Mouse (Mus musculus) cerebellum, postnatal 14 days (tissue): ENCODE measurements around the gene Zfp637.
"Not testable (repeated sequence)": the region's sequence is repeated elsewhere in the genome, so short reads cannot be mapped to it uniquely, and the experiment has no call there.

Source experiments
- DNase-seq, 2 experiments: peaks; one replicate each; pipeline ENCODE4 v3.0.0; 2021; ENCODE audit warnings: mixed read lengths in 2 of 2

Zfp637 gene

GRCm38 (mm10) chr6:117840686-117841510, at the start of gene Zfp637:
TSS of gene Zfp637 (plus strand) at chr6:117841180.
- DNase-seq: peak; percentile 96

GRCm38 (mm10) chr6:117795251-117795650, 45.7 kb upstream of the Zfp637 start:
- no peak for DNase-seq

- no peak for DNase-seq
Measured at GRCm38 (mm10) chr6:117800824-117801223, 40.2 kb upstream of the Zfp637 start.

- peak; percentile 79 to 83 for DNase-seq
Measured at GRCm38 (mm10) chr6:117801801-117802200, 39.2 kb upstream of the Zfp637 start.

GRCm38 (mm10) chr6:117807756-117808155, 33.2 kb upstream of the Zfp637 start:
- peak; percentile 32 to 62 for DNase-seq

- no peak for DNase-seq
Measured at GRCm38 (mm10) chr6:117809816-117810215, 31.2 kb upstream of the Zfp637 start.

GRCm38 (mm10) chr6:117810717-117811116, 30.3 kb upstream of the Zfp637 start:
- DNase-seq: no peak

- DNase-seq: no peak
Measured at GRCm38 (mm10) chr6:117811256-117811655, 29.7 kb upstream of the Zfp637 start.

GRCm38 (mm10) chr6:117814681-117815080, 26.3 kb upstream of the Zfp637 start:
- no peak for DNase-seq

GRCm38 (mm10) chr6:117817108-117817541, 23.9 kb upstream of the Zfp637 start:
- no peak for DNase-seq

GRCm38 (mm10) chr6:117820327-117820726, 20.7 kb upstream of the Zfp637 start:
- DNase-seq: peak; percentile 53 to 71

- DNase-seq: peak; percentile 87 to 91
Measured at GRCm38 (mm10) chr6:117825369-117825768, 15.6 kb upstream of the Zfp637 start.

GRCm38 (mm10) chr6:117828273-117828672, 12.7 kb upstream of the Zfp637 start:
- peak; percentile 80 to 85 for DNase-seq

- DNase-seq: no peak
Measured at GRCm38 (mm10) chr6:117841511-117841955, 553 bp downstream of the Zfp637 start.

- DNase-seq: no peak
Measured at GRCm38 (mm10) chr6:117844597-117844996, 3.6 kb downstream of the Zfp637 start.

- DNase-seq: not testable (repeated sequence)
Measured at GRCm38 (mm10) chr6:117846671-117847070, 5.7 kb downstream of the Zfp637 start.

- no peak for DNase-seq
Measured at GRCm38 (mm10) chr6:117847772-117848171, 6.8 kb downstream of the Zfp637 start.

GRCm38 (mm10) chr6:117848577-117848976, 7.6 kb downstream of the Zfp637 start:
- DNase-seq: no peak

GRCm38 (mm10) chr6:117851747-117852146, 10.8 kb downstream of the Zfp637 start:
- no peak for DNase-seq

- DNase-seq: no peak
Measured at GRCm38 (mm10) chr6:117857990-117858389, 17.0 kb downstream of the Zfp637 start.

GRCm38 (mm10) chr6:117861848-117862247, 20.9 kb downstream of the Zfp637 start, which contains the start of gene Zfp239:
TSS of gene Zfp239 (plus strand) at chr6:117862100.
- DNase-seq: no peak

GRCm38 (mm10) chr6:117862465-117862864, 21.5 kb downstream of the Zfp637 start:
- DNase-seq: no peak

- DNase-seq: peak; percentile 80 to 81
Measured at GRCm38 (mm10) chr6:117862899-117863620, 22.1 kb downstream of the Zfp637 start.

- no peak for DNase-seq
Measured at GRCm38 (mm10) chr6:117863751-117864150, 22.8 kb downstream of the Zfp637 start.
